Mouse (Mus musculus): ENCODE results near the gene Sppl2b.

- TF ChIP-seq POLR2A (IDR thresholded peaks at IDR 0.05; ENCODE audit: borderline replicate concordance, low read depth, low read length) (no peak), CTCF (IDR thresholded peaks at IDR 0.05; ENCODE audit: low read depth, low read length) (no peak)
Observed at GRCm38 (mm10) chr10:80808099-80808984, 46.7 kb upstream of the Sppl2b start.
